Mouse (Mus musculus) embryo, embryonic 9.5 days (tissue): ENCODE measurements around the gene 9030624G23Rik.
"Not testable (repeated sequence)": the region's sequence is repeated elsewhere in the genome, so short reads cannot be mapped to it uniquely, and the experiment has no call there.

ENCODE experiments used
- DNase-seq: peaks from one replicate; pipeline ENCODE4 v3.0.0-alpha.2; 2017; ENCODE audit errors: extremely low spot score

9030624G23Rik gene

DNA sequence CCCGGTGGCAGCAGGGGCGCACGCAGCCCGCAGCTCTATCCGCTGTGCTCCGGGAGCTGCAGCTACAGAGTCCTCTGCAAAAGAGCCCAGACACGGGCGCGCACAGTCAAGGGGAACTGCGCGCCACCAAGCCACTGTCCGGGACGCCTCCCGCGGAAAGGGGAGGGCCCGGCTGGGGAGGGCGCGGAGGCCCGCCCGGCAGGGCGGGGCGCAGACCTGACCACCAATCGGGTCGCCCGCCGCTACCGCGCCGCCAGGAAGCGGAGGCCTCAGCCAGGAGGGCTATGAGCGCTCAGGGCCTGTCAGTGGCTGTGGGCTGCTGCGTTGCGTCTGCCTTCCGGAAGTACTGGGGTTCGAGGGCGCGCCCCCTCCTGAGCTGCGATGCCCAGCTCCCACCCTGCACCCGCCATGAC, at the start of gene 9030624G23Rik:
Gene 9030624G23Rik, minus strand, starts transcription at position 139 of the 413 bp plus-strand sequence.
- DNase-seq, result peak; percentile 52

DNA sequence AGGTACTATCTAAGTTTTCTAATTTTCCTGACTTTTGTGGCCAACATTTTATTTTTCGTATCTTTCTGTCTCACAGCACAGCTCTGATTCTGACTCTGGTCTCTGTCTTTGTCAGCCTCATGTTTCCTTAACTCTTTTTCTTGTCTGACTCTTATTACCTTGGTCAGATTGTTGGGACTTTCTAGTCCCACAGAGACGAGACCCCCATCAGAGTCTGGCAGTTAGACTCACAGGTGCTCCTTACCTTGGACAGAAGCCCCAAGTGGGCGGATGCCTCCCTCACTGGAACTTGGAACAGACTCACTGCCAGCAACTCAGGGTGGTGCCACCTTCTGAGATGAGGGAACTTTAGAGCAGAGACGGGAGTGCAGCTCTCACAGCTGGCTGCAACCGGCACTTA, 13.9 kb downstream of the 9030624G23Rik start:
- not testable (repeated sequence) for DNase-seq
